Mouse (Mus musculus) liver, postnatal 0 days (tissue): ENCODE measurements around the gene Cacybp.

Experiments
- CTCF ChIP-seq: sonication (generic); IDR thresholded peaks from 2 replicates; pipeline ENCODE4 v1.5.1; 2016; ENCODE audit warnings: antibody characterized with exemption, low read depth
- EP300 ChIP-seq: IDR thresholded peaks from 2 replicates; pipeline ENCODE4 v1.6.1; 2016; ENCODE audit warnings: antibody characterized with exemption, low read depth, mild to moderate bottlenecking

GRCm38 (mm10) chr1:160240091-160240490, 27.4 kb upstream of the Cacybp start:
- TF ChIP-seq CTCF (no peak), EP300 (no peak)
